Mouse (Mus musculus): ENCODE data around the gene Olfr1255.

Gene Olfr1255

GRCm38 (mm10) chr2:89811751-89812150, at the start of gene Olfr1255:
Gene Olfr1255 (plus strand): TSS chr2:89812051.
- DNase-seq (ENCODE audit: extremely low spot score, low read depth, low spot score) = no peak

- DNase-seq (ENCODE audit: extremely low spot score, low read depth, low spot score) = no peak
Measured at GRCm38 (mm10) chr2:89793519-89793918, 18.3 kb upstream of the Olfr1255 start, which contains the start of gene Olfr1254. Gene Olfr1254 (minus strand): TSS chr2:89793619.

DNA sequence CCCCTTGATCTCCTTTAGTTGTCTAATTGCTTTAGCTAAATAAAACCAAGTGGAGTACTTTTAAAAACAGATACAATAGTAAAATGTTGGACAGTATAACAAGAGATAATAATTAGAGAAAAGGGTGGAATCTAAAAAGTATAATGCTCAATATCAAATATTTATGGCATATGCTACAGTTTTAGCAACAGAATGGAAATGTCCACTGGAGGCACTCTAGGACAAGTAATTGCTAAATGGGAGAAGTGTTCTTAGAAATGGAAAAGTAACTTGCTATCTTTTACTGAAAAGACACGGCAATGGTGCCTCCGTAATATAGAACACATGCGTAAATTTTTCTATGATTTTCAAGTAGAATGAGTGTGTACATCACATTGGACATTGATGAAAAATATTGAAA, 12.3 kb upstream of the Olfr1255 start:
- DNase-seq (ENCODE audit: extremely low spot score, low read depth, low spot score) = no peak

GRCm38 (mm10) chr2:89810751-89811150, 1.1 kb upstream of the Olfr1255 start:
- DNase-seq (ENCODE audit: extremely low spot score, low read depth, low spot score) = no peak

DNA sequence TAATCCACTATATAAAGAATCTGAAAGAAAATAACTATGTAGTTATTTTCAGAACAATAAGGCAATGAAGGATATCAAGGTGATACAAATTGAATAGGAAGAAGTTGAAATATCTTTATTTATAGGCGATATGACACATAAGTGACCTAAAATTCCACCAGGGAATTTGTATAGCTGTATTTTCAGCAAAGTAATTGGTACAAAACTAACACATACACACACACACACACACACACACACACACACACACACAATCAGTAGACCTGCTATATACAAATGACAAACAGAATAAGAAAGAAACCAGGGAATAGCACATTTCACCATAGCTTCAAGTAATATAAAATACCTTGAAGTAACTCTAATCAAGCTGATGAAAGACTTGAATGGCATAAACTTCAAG, 8.4 kb downstream of the Olfr1255 start:
- no peak for DNase-seq (ENCODE audit: extremely low spot score, low read depth, low spot score)

GRCm38 (mm10) chr2:89841455-89841854, 29.6 kb downstream of the Olfr1255 start, which contains the start of gene Olfr1256:
Gene Olfr1256 (minus strand): TSS chr2:89841555.
- DNase-seq (ENCODE audit: extremely low spot score, low read depth, low spot score) = no peak

GRCm38 (mm10) chr2:89848105-89848504, 36.3 kb downstream of the Olfr1255 start, which contains the start of gene Olfr48:
Gene Olfr48 (minus strand): TSS chr2:89848205.
- DNase-seq (ENCODE audit: extremely low spot score, low read depth, low spot score) = no peak

DNA sequence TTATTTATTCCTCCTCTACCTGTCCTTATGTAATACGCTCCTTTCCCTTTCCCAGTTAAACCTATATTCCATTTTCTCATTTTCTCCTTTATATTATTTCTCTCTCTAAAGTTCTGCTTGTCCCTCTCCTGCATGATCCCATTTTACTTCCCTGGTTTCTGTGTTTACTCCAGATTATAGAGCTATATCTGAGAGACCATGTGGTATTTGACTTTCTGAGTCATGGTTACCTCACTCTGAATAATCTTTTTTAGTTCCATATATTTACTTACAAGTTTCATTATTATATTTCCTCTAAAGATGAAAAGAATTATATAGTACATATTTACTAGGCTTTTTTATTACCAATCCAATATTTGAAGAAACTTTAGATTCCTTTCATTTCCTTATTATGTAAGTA, 37.4 kb downstream of the Olfr1255 start:
- DNase-seq (ENCODE audit: extremely low spot score, low read depth, low spot score) = no peak
